Mouse (Mus musculus): Measurements from ENCODE around the gene Dhx40. TPM values are rescaled to one million over a fixed set of nuclear protein-coding genes. Genes with fewer than 3 reads are reported as not detected.
"Not testable (repeated sequence)": the region's sequence is repeated elsewhere in the genome, so short reads cannot be mapped to it uniquely, and the experiment has no call there.

The Dhx40 gene
- polyA plus RNA-seq, 1 experiment from 2014 or later = 16.0 TPM

DNA sequence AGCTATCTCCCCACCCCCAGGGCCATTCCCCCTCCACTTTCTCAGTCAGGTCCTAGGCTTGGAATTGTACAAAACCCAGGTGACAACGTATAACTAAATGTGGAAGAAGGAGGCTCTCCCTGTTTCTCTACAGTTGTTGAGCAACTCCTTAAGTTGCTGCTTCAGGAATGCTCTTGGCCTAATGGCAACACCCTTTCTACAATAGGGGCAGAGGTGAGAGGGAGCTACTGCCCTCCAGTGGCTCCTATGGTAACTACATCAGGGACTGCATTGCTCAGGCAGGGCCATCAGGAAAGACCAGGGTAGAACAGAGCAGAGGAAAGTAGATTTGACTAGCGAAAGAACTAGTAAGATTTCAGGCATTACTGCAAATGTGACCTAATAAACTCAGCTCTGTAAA, 28.8 kb upstream of the Dhx40 start:
- no peak overlapping the region for H3K27ac ChIP-seq
- no peak overlapping the region for H3K9ac ChIP-seq
- H3K36me3 ChIP-seq = no peaks in the 10 kb centered on the region
- ATAC-seq = peak; percentile 79
- 71% methylated on average over 2 of the region's 2 CpGs for WGBS
- no peaks in the 10 kb centered on the region for H3K9me3 ChIP-seq
- no peaks in the 10 kb centered on the region for H3K27me3 ChIP-seq (replicated peaks)
- no peak overlapping the region for H3K4me3 ChIP-seq (replicated peaks)
- H3K4me2 ChIP-seq (replicated peaks) = no peak overlapping the region
- peaks cover 6% of the 10 kb centered on the region for H3K4me1 ChIP-seq (replicated peaks)

DNA sequence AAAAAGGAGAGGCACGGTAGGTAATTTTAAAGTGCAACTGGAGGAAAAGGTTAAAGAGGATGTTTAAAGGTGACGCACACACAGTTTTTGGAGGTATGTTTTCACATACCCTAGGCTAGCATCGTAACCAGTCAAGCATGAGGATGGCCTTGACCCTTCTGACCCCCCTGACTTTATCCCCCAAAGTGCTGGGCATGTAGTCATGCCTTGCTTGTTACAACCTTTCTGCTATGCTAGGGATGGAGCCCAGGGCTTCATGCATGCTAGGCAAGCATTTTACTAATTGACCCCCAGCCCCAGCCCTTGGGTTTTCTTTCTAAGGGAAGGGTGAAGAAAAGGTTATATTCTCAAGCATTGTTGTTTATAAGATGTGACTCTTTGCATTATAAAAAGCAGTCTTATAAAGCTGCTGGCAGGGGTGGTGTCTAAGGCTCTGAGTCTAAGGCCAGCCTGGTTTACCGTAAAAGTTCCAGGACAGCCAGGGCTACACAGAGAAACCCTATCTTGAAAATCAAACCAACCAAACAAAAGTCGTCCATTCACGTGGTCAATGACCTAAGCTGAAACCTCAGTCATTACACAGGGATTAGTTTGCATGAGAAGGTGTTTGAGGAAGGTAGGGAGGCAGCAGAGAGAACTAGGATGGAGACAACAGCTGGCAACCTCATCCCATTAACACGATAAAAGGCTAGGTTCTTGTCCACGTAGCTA, 27.2 kb upstream of the Dhx40 start:
- no peaks in the 10 kb centered on the region for H3K36me3 ChIP-seq
- H3K27me3 ChIP-seq (replicated peaks) = no peaks in the 10 kb centered on the region
- WGBS = 56% methylated on average over 8 of the region's 8 CpGs
- H3K4me2 ChIP-seq (replicated peaks) = no peak overlapping the region
- H3K9me3 ChIP-seq = no peaks in the 10 kb centered on the region
- no peak overlapping the region for H3K4me3 ChIP-seq (replicated peaks)
- no peak overlapping the region for H3K27ac ChIP-seq
- H3K9ac ChIP-seq = no peak overlapping the region
- no peaks in the 10 kb centered on the region for H3K4me1 ChIP-seq (replicated peaks)
- no peak for ATAC-seq

DNA sequence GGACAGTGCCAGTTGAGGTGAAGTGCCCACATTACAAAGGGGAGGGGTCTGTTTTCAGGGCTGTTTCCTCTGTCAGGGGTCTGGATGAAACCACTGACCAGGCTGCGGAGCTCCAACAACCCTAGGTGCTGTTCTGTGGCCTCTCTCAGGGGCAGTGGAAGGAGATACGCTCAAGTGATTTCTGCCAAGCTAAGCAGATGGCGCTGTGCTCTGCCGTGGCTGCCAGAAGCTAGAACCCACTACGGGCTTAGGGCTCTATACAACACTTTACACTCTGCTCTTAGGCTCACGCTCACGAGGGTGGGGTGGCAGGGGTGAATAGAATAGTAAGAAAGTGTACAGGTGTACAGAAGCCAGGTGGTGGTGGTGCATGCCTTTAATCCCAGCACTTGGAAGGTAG, 26.5 kb upstream of the Dhx40 start:
- no peaks in the 10 kb centered on the region for H3K27me3 ChIP-seq (replicated peaks)
- no peak overlapping the region for H3K4me2 ChIP-seq (replicated peaks)
- H3K9ac ChIP-seq = no peak overlapping the region
- WGBS = 80% methylated on average over 7 of the region's 7 CpGs
- no peak overlapping the region for H3K27ac ChIP-seq
- H3K4me3 ChIP-seq (replicated peaks) = no peak overlapping the region
- ATAC-seq = no peak
- H3K4me1 ChIP-seq (replicated peaks) = no peaks in the 10 kb centered on the region
- no peaks in the 10 kb centered on the region for H3K36me3 ChIP-seq
- H3K9me3 ChIP-seq = no peaks in the 10 kb centered on the region

DNA sequence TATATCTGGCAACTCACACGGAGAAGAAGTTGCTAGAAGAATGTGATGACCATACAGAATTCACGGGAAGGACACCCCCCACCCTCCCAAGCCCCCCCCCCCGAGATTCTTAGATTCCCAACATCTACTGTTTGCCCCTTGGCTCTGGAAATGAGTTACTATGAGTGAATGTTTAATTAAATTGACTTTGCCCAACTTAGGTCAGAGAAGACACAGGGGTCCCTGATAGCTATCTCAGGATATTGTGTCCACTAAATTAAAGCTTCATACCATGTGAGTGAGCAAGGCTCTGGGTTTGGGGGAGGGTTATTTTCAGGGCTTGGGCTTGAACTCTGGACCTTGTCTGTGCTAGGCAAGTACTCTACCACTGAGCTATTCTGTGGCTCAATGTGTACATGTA, 25.6 kb upstream of the Dhx40 start:
- Histone ChIP-seq H3K27me3 (replicated peaks) (no peaks in the 10 kb centered on the region), H3K4me3 (replicated peaks) (no peak overlapping the region), H3K9ac (no peak overlapping the region), H3K27ac (no peak overlapping the region), H3K4me1 (replicated peaks) (no peaks in the 10 kb centered on the region), H3K4me2 (replicated peaks) (no peak overlapping the region), H3K36me3 (no peaks in the 10 kb centered on the region), H3K9me3 (no peaks in the 10 kb centered on the region)
- no peak for ATAC-seq
- 51% methylated on average over 3 of the region's 3 CpGs for WGBS

DNA sequence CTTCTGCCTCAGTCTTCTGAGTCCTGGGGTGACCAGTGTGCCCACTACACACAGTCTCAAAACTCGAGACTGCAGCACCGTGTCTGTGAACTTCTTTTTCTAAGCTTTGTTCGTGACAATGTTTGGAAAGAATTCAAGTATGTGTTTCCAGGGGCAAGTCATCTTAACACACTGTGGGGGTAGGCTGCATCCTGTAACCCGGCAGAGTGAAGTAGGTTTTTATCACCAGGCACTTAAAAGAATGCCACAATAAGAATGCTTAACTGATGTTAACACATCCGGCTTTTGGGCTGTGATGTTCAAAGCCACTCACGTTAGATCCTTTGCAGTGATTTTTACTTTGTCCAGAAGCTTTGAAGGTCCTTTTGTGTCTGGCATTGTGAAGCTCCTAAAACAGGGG, 20.9 kb upstream of the Dhx40 start:
- WGBS = 37% methylated on average over 6 of the region's 6 CpGs
- no peak overlapping the region for H3K27ac ChIP-seq
- H3K36me3 ChIP-seq = no peaks in the 10 kb centered on the region
- H3K27me3 ChIP-seq (replicated peaks) = no peaks in the 10 kb centered on the region
- no peak overlapping the region for H3K4me3 ChIP-seq (replicated peaks)
- no peak overlapping the region for H3K9ac ChIP-seq
- no peaks in the 10 kb centered on the region for H3K9me3 ChIP-seq
- H3K4me2 ChIP-seq (replicated peaks) = no peak overlapping the region
- no peaks in the 10 kb centered on the region for H3K4me1 ChIP-seq (replicated peaks)
- ATAC-seq = no peak

DNA sequence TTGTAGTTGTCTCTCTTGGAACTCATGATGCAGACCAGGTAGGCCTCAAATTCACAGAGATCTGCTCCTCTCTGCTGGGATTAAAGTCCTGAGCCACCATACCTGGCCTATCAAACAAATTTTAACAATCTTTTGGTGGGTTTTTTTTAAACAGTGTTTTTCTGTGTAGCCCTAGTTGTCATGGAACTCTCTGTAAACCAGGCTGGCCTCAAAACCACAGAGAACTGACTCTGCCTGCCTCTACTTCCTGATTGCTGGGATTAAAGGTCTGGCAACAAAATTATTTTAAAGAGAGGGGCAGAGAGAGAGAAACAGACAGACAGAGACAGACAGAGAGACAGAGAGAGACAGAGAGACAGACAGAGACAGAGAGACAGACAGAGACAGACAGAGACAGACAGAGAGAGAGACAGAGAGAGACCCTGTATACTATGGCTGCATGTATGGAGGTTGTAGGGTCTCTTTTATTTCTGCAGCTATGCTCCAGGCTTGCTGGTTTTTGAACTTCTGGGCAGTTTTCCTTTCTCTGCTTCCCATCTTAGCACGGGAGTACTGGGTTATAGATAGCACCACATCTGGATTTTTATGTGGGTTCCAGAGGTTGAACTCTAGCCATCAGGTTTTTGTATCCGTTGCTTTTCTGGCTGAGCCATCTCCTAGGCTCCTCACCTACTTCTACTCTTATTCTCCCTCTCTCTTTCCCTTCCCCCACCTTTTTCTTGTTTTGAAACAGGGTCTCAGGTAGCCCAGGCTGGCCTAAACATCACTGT, 20.1 kb upstream of the Dhx40 start:
- Histone ChIP-seq H3K4me3 (replicated peaks) (no peak overlapping the region), H3K9me3 (no peaks in the 10 kb centered on the region), H3K9ac (no peak overlapping the region), H3K27ac (no peak overlapping the region), H3K4me1 (replicated peaks) (no peaks in the 10 kb centered on the region), H3K27me3 (replicated peaks) (no peaks in the 10 kb centered on the region), H3K36me3 (no peaks in the 10 kb centered on the region), H3K4me2 (replicated peaks) (no peak overlapping the region)
- 71% methylated on average over 2 of the region's 2 CpGs for WGBS
- ATAC-seq = no peak

DNA sequence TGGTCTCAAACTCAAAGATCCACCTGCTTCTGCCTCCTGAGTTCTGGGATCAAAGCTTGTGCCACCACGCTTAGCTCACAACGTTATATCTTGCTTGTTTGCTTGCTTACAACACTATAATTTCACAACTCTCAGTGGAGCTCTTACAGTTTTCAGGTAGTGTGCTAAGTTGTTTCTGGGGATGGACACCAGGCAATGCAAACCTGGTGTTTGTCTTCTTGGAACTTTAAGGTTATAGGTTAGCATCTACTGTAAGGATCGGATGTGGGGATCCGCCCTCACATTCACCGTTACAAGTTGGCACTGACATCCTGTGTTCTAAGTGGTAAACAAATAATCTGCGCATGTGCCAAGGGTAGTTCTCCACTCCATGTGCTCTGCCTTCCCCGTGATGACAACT, 16.9 kb upstream of the Dhx40 start:
- Histone ChIP-seq H3K4me3 (replicated peaks) (no peak overlapping the region), H3K4me2 (replicated peaks) (no peak overlapping the region), H3K27ac (no peak overlapping the region), H3K36me3 (no peaks in the 10 kb centered on the region), H3K9me3 (no peaks in the 10 kb centered on the region), H3K4me1 (replicated peaks) (no peaks in the 10 kb centered on the region), H3K9ac (no peak overlapping the region), H3K27me3 (replicated peaks) (no peaks in the 10 kb centered on the region)
- no peak for ATAC-seq
- 88% methylated on average over 7 of the region's 7 CpGs for WGBS

DNA sequence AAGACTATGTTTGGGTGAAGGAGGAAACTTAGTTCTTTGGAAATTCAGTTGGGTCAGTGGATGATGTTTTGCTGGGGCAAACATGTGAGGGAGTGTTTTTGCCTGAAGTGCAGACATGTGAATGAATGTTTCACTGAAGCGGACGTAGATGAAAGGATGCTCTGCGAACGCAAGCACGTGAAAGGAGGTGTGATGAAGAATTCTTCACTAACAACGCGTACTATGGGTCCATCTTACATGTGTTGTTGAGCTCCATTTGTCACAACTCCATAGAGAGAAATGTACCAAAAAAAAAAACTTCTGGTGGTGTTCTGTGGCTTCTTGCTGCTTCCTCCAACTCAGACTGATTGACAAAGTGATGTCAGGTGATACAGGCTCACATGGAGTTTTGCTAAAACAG, 15.0 kb upstream of the Dhx40 start:
- ATAC-seq = no peak
- no peaks in the 10 kb centered on the region for H3K27me3 ChIP-seq (replicated peaks)
- H3K9ac ChIP-seq = no peak overlapping the region
- H3K36me3 ChIP-seq = no peaks in the 10 kb centered on the region
- 85% methylated on average over 7 of the region's 7 CpGs for WGBS
- H3K27ac ChIP-seq = no peak overlapping the region
- no peaks in the 10 kb centered on the region for H3K9me3 ChIP-seq
- no peak overlapping the region for H3K4me2 ChIP-seq (replicated peaks)
- no peak overlapping the region for H3K4me3 ChIP-seq (replicated peaks)
- no peaks in the 10 kb centered on the region for H3K4me1 ChIP-seq (replicated peaks)

DNA sequence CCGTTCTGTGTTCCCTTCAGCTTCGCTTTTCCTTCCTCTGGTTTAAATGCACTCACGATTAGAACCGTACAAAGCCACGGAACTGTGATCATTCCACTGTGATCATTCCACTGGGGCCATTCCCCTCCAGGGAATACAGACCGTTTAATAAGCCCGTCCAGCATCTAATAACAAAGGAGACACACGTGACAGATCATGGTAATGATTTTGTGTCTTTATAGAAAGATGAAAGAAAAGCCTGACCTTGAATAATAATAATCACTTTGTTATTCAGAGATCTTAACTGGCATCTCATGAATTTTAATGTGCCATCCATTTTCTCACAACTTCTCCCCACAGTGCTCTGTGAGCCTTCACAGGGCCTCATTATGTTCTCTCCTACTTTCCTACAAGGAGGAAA, 12.0 kb upstream of the Dhx40 start:
- WGBS = 76% methylated on average over 8 of the region's 8 CpGs
- Histone ChIP-seq H3K4me3 (replicated peaks) (no peak overlapping the region), H3K9me3 (no peaks in the 10 kb centered on the region), H3K27ac (no peak overlapping the region), H3K4me1 (replicated peaks) (no peaks in the 10 kb centered on the region), H3K4me2 (replicated peaks) (no peak overlapping the region), H3K36me3 (no peaks in the 10 kb centered on the region), H3K27me3 (replicated peaks) (no peaks in the 10 kb centered on the region), H3K9ac (no peak overlapping the region)
- ATAC-seq = no peak

DNA sequence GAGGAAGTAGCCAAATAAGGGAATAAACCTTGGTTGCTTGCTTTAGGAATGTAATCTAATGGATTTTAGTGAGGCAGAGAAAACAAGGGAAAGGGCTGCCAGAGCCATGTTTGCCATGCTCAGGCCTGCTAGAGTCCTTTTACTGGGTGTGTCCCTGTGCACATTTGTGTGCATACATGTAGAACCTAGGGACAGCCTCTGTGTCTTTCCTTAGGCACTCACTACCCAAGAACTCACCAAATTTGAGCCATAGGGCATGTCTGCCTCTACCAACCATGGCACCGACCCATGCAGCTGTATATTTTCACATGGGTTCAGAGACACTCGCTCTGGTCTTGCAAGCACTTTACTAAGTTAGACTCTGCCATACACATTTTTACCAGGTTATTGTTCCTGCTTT, 11.4 kb upstream of the Dhx40 start:
- no peak overlapping the region for H3K9ac ChIP-seq
- no peaks in the 10 kb centered on the region for H3K27me3 ChIP-seq (replicated peaks)
- no peaks in the 10 kb centered on the region for H3K4me1 ChIP-seq (replicated peaks)
- H3K4me2 ChIP-seq (replicated peaks) = no peak overlapping the region
- no peak overlapping the region for H3K4me3 ChIP-seq (replicated peaks)
- no peaks in the 10 kb centered on the region for H3K36me3 ChIP-seq
- no peak overlapping the region for H3K27ac ChIP-seq
- 83% methylated on average over 2 of the region's 2 CpGs for WGBS
- H3K9me3 ChIP-seq = no peaks in the 10 kb centered on the region
- no peak for ATAC-seq

DNA sequence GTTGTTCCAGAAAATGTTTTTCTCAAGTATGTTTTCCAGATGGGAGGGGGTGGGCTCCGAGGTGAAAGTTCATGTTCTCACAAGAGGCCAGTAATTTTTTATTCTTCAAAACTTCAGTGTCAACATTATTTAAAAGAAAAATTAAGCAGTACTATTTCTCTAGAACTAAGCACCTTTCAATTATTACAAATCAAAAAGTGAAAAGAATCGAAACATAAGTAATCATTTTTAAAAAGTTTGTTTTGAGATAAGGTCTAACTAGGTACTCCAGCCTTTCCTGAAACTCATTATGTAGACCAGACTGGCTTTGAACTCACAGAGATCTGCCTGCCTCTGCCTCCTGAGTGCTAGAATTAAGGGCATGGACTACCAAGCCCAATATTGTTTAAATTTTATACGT, 8.7 kb upstream of the Dhx40 start:
- not testable (repeated sequence) for H3K4me3 ChIP-seq (replicated peaks); H3K4me1 ChIP-seq (replicated peaks); H3K4me2 ChIP-seq (replicated peaks); H3K9ac ChIP-seq; H3K9me3 ChIP-seq; H3K27me3 ChIP-seq (replicated peaks); H3K27ac ChIP-seq; H3K36me3 ChIP-seq; ATAC-seq
- 87% methylated on average over 3 of the region's 3 CpGs for WGBS

DNA sequence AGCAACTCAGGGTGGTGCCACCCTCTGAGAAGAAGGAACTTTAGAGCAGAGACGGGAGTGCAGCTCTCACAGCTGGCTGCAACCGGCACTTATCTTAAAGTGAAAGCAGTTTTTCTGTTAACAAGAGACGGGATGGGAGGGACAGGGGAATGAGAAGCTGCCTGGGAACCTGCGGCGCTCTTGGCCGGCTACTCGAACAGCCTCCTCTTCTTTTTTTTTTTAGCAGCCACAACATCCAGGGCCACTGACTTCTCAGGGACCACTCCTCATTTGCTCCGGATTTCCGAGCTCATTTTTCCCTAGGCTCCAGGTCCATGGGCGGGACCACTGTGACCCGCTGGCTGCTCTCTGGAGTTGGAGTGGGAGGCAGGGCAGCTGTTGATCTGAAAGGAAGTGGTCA, 6.9 kb upstream of the Dhx40 start:
- not testable (repeated sequence) for ATAC-seq; H3K27me3 ChIP-seq (replicated peaks); H3K27ac ChIP-seq; H3K4me1 ChIP-seq (replicated peaks); H3K36me3 ChIP-seq; H3K9ac ChIP-seq; H3K9me3 ChIP-seq; H3K4me3 ChIP-seq (replicated peaks); H3K4me2 ChIP-seq (replicated peaks)
- 0% methylated on average over 5 of the region's 11 CpGs for WGBS

DNA sequence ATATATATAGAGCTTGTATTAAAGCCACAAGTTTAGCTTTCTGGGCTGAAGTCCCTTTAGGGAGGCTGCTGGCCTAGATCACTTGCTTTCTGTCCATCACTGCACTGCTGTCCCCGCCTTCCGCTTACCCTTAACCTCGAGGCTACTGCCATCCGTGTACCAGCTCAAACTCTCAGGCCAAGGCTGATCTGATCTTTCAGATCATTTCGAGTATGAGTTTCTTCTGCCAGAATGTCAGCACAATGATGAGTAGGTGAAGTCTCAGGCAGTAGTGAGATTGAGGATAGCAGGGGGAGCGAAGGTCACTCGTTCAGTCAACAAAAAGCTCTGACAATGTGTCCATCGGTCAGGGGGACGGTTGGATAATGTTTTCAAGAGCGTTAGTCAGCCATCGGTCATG, 5.7 kb upstream of the Dhx40 start:
- H3K27me3 ChIP-seq (replicated peaks); ATAC-seq; H3K9me3 ChIP-seq; H3K4me2 ChIP-seq (replicated peaks); H3K27ac ChIP-seq; H3K4me3 ChIP-seq (replicated peaks); H3K4me1 ChIP-seq (replicated peaks); H3K9ac ChIP-seq; H3K36me3 ChIP-seq: not testable (repeated sequence)
- WGBS = 55% methylated on average over 6 of the region's 11 CpGs
